Mouse (Mus musculus) right cerebral cortex, postnatal 14 days (tissue): ENCODE results near the gene Ttll9.

Source experiments
- DNase-seq: peaks from one replicate; pipeline ENCODE4 v3.0.0; 2022

Gene Ttll9

GRCm38 (mm10) chr2:153014758-153015593, 52.7 kb downstream of the Ttll9 start, which contains the start of gene Pdrg1:
Pdrg1 (minus strand) TSS chr2:153015427.
- peak; percentile 94 for DNase-seq

DNA sequence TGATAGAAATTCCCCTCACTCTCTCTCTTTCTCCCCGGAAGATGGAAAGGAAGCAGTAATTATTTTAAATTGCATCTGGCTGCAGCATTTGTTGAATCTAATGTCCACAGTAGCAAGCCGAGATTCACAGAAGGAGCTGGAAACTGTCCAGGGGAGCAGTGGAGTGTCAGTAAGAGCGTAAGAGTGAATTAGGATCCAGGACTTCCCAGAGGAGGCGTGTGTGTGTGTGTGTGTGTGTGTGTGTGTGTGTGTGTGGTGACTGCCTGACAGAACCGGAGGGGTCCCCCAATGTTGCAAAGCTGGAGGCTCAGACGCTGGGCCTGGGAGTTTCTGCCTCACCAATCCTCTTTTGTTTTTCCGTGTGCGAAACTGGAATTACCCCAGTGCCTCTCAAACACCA, 53.5 kb downstream of the Ttll9 start:
- DNase-seq: peak; percentile 16

DNA sequence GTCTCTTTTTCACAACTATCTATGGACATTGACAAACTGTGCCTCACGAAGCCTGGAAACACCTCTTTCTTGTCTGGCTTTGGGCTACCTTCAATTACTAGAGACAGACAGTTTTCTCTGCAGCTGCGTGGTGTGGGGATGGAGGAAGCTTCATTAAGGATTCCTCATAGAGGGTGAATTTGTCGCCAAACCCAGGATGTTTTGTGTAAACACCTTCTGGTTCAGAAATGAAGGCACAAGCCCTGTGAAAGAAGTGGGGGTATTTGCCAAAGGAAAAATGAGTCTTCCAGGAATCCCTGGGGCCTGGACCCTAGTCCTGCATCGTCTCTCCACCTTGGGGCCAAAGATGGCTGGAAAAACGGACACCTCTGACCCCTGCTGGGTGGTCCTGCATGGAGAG, 54.5 kb downstream of the Ttll9 start:
- no peak for DNase-seq

DNA sequence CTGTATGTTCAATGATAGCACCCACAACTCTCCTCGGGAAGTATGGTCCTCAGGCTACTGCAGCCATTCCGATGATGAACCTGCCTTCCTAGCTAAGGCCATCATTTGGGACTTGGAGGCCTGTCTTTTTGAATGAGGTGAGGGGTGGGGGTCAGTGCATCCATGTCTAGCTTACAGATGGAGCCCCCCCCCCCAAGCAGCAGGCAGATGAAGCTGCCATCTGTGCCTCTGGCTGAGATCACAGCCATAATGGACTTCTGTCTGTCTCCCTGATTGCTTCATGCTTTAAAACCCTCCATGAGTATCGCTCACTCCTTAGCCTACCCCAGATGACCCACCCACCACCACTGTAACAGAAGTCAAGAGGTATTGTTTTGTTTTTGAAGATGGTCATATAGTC, 57.1 kb downstream of the Ttll9 start:
- no peak for DNase-seq

DNA sequence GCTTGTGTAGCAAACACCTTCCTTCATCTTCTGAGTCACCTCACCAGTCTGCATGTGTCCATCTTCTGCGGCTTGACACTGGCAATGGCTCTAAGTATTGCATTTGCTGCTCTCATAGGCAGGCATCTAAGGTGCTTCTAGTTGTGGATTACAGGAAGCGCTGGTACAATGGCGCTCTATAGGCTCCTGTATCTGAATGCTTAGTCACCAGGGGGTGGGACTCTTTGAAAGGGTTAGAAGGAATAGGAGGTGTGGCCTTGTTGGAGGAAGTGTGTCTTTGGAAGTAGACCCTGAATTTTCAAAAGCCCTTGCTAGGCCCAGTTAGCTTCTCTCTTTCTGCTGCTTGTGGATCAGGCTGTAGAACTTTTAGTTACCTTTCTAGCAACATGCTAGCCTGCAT, 58.9 kb downstream of the Ttll9 start:
- no peak for DNase-seq

DNA sequence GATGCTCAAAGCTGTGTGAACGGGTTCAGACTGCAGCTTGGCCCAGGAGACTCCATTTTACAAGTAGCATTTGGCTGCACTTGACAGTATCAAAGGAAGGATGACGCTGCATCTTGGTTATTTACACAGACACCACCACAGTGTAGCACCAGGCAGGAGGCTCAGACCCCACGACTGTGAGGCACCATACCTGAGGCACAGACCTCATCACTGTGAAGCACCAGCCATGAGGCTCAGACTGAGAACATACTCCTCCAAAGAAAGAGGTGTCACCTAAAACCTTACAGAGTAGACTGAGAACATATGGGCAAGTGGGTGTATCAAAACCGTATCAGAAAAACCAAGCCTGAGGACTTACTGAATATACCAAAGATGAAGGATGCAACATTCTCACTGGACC, 60.6 kb downstream of the Ttll9 start:
- DNase-seq: no peak

- no peak for DNase-seq
These were observed 63.8 kb downstream of the Ttll9 start for GRCm38 (mm10) chr2:153026052-153026451.

DNA sequence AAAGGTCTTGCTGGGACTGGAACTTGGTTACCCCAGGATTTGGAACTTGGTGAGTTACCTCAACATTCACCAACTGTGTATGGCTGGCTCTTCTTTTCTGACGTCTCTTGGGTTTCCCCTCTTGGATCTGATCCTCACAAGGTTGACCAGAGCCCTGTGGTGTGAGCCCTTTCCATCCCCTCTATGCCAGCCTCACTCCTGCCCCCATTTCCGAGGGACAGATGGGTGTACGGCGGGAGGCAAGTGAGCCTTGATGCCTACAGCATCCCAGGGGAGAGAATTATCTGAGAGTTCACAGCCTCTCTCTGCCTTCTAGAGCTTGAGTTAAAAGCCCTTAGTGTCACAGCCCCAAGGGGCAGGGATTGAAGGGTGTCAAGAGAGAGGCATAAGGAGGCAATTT, 65.2 kb downstream of the Ttll9 start:
- no peak for DNase-seq

DNA sequence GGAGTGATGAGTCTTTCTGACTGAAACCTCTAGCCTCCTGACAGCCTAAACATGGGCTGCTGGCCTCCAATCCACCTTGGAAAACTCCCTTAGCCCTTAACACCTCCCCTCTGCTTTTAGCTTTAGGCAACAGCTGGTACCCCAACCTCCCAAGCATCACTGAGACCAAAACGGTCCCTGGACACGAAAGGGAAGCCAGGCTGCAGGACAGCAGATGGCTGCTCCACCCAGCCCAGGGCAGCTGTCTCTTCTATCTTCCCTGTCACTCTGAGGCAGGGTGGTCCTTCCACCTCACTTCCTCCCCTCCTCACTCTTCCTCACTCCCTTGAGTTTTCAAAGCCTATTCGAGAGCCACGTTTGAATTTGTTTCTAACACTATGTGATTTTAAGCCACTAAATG, 68.1 kb downstream of the Ttll9 start:
- DNase-seq: no peak

GRCm38 (mm10) chr2:153031126-153032082, 69.1 kb downstream of the Ttll9 start, which contains the start of gene Xkr7:
Xkr7 (plus strand) TSS chr2:153031852.
- peak; percentile 55 for DNase-seq

- DNase-seq: peak; percentile 60
These were observed 70.0 kb downstream of the Ttll9 start for GRCm38 (mm10) chr2:153032083-153032842.

GRCm38 (mm10) chr2:153032973-153033372, 70.7 kb downstream of the Ttll9 start:
- no peak for DNase-seq

- no peak for DNase-seq
These were observed 71.4 kb downstream of the Ttll9 start for GRCm38 (mm10) chr2:153033545-153034230.

GRCm38 (mm10) chr2:153036690-153037089, 74.4 kb downstream of the Ttll9 start:
- DNase-seq: no peak

GRCm38 (mm10) chr2:153043886-153044285, 81.6 kb downstream of the Ttll9 start:
- no peak for DNase-seq

DNA sequence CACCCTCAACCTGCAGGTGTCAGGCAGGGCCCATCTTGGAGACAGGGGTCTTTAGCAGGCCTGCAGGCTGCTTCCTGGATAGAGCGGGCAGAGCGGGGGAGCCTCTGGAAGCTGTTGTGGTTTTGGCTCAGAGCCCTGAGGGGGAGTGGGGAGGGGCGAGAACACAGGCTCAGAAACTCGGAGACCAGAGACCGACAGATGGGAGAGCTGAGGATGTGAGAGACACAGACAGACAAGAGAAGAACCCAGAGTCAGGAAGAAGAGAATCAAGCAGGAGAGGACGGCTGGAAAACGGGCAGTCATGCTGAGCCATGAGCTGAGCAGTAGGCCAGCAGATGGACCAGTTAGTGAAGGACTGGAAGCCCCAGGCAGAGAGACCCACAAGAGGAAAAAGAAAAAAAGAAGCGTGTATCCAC, 83.6 kb downstream of the Ttll9 start:
- peak; percentile 65 for DNase-seq

DNA sequence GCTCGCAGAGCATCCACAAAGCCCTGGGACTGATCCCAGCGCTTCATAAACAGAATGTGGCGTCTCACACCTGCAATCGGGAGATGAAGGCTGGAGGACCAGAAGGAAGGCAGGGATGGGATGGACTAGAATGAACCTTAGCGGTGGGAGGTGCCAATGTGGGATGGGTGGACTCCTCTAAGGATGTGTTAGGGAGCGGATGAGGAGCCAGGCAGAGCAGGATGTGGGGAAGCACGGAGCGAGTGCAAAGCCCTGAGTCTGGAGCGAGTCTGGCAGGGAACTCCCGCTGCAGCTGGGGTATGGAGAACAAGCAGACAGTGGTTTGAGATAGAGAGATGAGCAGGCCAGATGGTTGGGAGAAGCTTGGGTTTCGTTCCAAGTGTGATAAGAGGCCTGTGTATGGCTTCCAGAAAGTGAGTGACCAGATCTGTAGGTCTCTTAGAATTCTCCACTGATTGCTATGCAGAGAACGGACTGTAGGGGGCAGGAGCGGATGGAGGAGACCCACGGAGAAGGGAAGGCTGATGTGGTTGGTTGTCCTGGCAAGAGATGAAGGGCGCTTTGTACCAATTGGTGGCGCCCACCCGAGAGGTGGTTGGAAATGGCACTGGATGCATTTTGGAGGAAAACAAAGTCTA, 85.7 kb downstream of the Ttll9 start:
- peak; percentile 65 for DNase-seq

DNA sequence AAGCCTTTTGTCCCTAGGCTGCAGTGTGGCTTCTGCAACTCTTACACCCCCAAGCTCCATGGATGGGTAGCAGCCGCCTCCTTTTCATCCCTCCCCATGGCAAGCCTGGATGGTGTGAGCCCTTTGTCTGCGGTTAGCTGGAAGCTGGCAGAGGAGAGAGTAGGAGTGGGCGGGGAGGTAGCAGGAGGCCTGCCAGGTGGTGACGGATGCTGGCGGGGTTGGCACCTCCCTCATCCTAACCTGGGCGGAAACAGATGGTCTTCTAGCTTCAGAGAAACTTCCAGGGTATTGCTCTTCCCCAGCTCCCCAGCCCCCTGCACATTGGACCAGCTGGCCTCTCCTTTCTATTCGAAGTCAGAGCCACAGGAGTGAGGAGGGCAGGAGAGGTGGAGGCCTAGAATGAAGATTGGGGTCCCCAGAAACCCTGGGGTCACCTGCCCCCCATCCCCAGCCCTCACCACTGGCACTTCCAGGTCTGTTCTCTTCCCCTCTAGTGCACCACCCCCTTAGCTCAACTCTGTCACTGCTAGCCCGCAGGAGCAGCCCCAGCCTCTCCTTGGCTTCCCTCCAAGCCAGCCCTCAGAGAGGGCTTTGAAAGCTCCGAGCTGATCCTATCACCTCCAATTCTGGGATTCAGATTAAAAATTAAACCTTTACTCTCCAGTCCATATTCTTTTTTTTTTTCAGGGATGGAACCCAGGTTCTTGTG, 87.2 kb downstream of the Ttll9 start:
- DNase-seq: no peak

- DNase-seq: no peak
These were observed 87.7 kb downstream of the Ttll9 start for GRCm38 (mm10) chr2:153049997-153050358.

DNA sequence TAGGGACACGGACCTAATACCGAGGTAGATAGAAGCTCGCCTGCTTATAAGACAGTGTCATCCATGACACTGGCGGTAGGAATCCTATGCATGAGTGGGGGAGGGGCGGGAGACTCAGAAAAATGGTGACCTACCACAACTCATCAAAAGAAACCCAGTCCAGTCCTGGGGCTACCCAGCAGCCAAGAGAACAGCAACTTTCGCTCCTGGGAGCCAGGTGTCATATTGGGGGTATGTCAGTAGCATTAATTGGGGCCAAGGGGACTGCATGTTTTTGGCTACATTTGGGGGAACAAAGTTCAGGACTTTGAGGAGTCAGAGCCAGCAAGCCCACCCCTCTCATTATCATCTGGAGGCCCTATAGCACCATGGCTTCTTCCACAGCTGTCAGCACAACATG, 88.8 kb downstream of the Ttll9 start:
- no peak for DNase-seq

DNA sequence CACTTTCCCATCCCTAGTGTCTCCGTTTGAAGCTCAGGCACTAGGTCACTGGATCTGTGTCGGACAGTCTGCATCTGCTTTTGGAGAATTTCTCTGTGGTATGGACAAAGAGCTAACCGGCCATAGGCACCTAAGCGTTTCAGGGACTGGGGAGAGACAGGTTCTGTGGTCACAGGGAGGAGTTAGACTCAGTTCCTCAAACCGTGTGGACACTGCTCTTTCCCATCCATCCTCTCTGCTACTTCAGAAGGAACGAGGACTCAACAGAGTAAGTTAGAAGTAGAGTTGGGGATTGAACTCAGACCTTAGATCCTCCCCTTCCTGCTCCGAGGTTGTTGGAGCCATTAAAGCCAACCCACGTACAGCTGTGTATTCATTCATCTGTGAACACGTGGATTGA, 89.3 kb downstream of the Ttll9 start:
- DNase-seq: no peak
